In genomic region chr9:65312669-65313357, GRCm38 (mm10) we compare ENCODE assay signal across 19 mouse cellular contexts. TPM values are rescaled to one million over a fixed set of nuclear protein-coding genes. Genes with fewer than 3 reads are reported as not detected.
DNase-seq lines count a peak whose midpoint lies in the region; ATAC-seq lines count a peak whose summit lies in the region.
"Had no signal": no experiment of that assay in that cellular context is flagged by ENCODE, and none has a peak within 500 bp of the region (broad histone marks: within the 10 kb centered on the region; RNA-seq: fewer than 3 reads in every experiment).

No protein-coding gene starts in this region.

- H3K4me3 ChIP-seq in intestine, embryonic 14.5 days (ENCODE audit: low read depth, low read length), result no peak overlapping the region
- no peak overlapping the region for H3K4me3 ChIP-seq in intestine, embryonic 15.5 days (replicated peaks)
- H3K4me3 ChIP-seq: forebrain, embryonic 13.5 days; layer of hippocampus, adult 2 months; midbrain, embryonic 12.5 days had no signal

- 96% methylated on average over 4 of the region's 4 CpGs for WGBS in intestine, embryonic 14.5 days
- WGBS in intestine, embryonic 15.5 days, result 92% methylated on average over 4 of the region's 4 CpGs

- H3K9me3 ChIP-seq in intestine, embryonic 14.5 days (ENCODE audit: control insufficient read depth, low read length), result no peaks in the 10 kb centered on the region
- no peaks in the 10 kb centered on the region for H3K9me3 ChIP-seq in intestine, embryonic 15.5 days
- H3K9me3 ChIP-seq: forebrain, embryonic 13.5 days; G1E; midbrain, embryonic 12.5 days had no signal

- peaks cover 67% of the 10 kb centered on the region for H3K36me3 ChIP-seq in intestine, embryonic 14.5 days (ENCODE audit: control insufficient read depth, insufficient read depth, low read length)
- peaks cover 27% of the 10 kb centered on the region for H3K36me3 ChIP-seq in intestine, embryonic 15.5 days

- H3K4me2 ChIP-seq in intestine, embryonic 14.5 days (ENCODE audit: low read length), result no peak overlapping the region
- no peak overlapping the region for H3K4me2 ChIP-seq in intestine, embryonic 15.5 days (replicated peaks)
- H3K4me2 ChIP-seq: forebrain, embryonic 13.5 days; midbrain, embryonic 12.5 days had no signal

- H3K4me1 ChIP-seq in intestine, embryonic 14.5 days (replicated peaks; ENCODE audit: control insufficient read depth, insufficient read depth, low read length), result no peaks in the 10 kb centered on the region
- H3K4me1 ChIP-seq in intestine, embryonic 15.5 days (replicated peaks), result no peaks in the 10 kb centered on the region
- H3K4me1 ChIP-seq: forebrain, embryonic 13.5 days; midbrain, embryonic 12.5 days had no signal

- peak; percentile 7 for DNase-seq in embryo, embryonic 10 days (ENCODE audit: low spot score)
- DNase-seq in embryo, embryonic 9.5 days (ENCODE audit: extremely low spot score), result no peak
- DNase-seq in intestine, embryonic 14.5 days (ENCODE audit: low spot score), result no peak
- no peak for DNase-seq in adrenal gland, adult 8-10 months
- no peak for DNase-seq in gastrocnemius, postnatal 25 days
- DNase-seq: adrenal gland, postnatal 25 days; heart, postnatal 10 days; kidney, adult 18-20 months; right cerebral cortex, postnatal 25 days; thymus, postnatal 14 days had no signal

- no peak overlapping the region for H3K9ac ChIP-seq in intestine, embryonic 14.5 days (ENCODE audit: low read length)
- H3K9ac ChIP-seq in intestine, embryonic 15.5 days, result no peak overlapping the region
- H3K9ac ChIP-seq: forebrain, embryonic 13.5 days; midbrain, embryonic 12.5 days had no signal

- H3K27me3 ChIP-seq in intestine, embryonic 14.5 days (replicated peaks; ENCODE audit: control insufficient read depth, insufficient read depth, low read length), result no peaks in the 10 kb centered on the region
- no peaks in the 10 kb centered on the region for H3K27me3 ChIP-seq in intestine, embryonic 15.5 days (replicated peaks)
- H3K27me3 ChIP-seq: forebrain, embryonic 13.5 days; midbrain, embryonic 12.5 days had no signal

- no peak overlapping the region for H3K27ac ChIP-seq in intestine, embryonic 14.5 days (ENCODE audit: low read depth)
- H3K27ac ChIP-seq in intestine, embryonic 15.5 days, result no peak overlapping the region
- H3K27ac ChIP-seq: forebrain, embryonic 13.5 days; layer of hippocampus, adult 2 months; midbrain, embryonic 12.5 days had no signal

- ATAC-seq in intestine, embryonic 14.5 days (replicated peaks; ENCODE audit: low FRiP score, low TSS enrichment, low read depth), result peak; percentile 36; the same call in 1 of the 2 replicates
- ATAC-seq in intestine, embryonic 15.5 days, result no peak
- peak; percentile 72 for ATAC-seq in erythroblast, adult 5-6 weeks (replicated peaks; ENCODE audit: low FRiP score, poor library complexity, severe bottlenecking)
- peak; percentile 70 for ATAC-seq in megakaryocyte, adult 5-6 weeks (ENCODE audit: poor library complexity, severe bottlenecking)
- ATAC-seq: forebrain, embryonic 13.5 days; lung, postnatal 0 days had no signal

RNA-seq across cellular contexts. Expression of gene Clpx, which starts 18.8 kb away (rescaled TPM):
- polyA plus RNA-seq in intestine, embryonic 14.5 days (2014; fragmentation: Nextera tagmentation; extraction: Ambion mirVana), result 42.6 and 47.1 TPM in 2 replicates
- 45.8 and 48.5 TPM in 2 replicates for polyA plus RNA-seq in intestine, embryonic 15.5 days (2015; fragmentation: Nextera tagmentation; extraction: Ambion mirVana)
- 16.3 and 20.8 TPM in 2 replicates for total RNA-seq in erythroblast, adult 5-6 weeks (2015; ENCODE audit: low replicate concordance)
- 34.5 and 43.6 TPM in 2 replicates for total RNA-seq in erythroblast, adult 5-6 weeks (2017; ENCODE audit: low replicate concordance)
- 17.6 and 23.2 TPM in 2 replicates for total RNA-seq in megakaryocyte, adult 5-6 weeks (2015)
- total RNA-seq in megakaryocyte, adult 5-6 weeks (2017), result 38.6 and 41.1 TPM in 2 replicates
- total RNA-seq in adrenal gland, adult 8-10 months (2022), result 10 to 100 TPM; 54.7 to 71.9 (median 60.7) TPM
- total RNA-seq in gastrocnemius, postnatal 25 days (2021), result 10 to 100 TPM; 44.9 to 60.0 TPM

RNA-seq across cellular contexts. Expression of gene Pdcd7, which starts 33.1 kb away (rescaled TPM):
- 9.2 and 11.2 TPM in 2 replicates for polyA plus RNA-seq in intestine, embryonic 14.5 days (2014; fragmentation: Nextera tagmentation; extraction: Ambion mirVana)
- polyA plus RNA-seq in intestine, embryonic 15.5 days (2015; fragmentation: Nextera tagmentation; extraction: Ambion mirVana), result 8.7 TPM in 2 replicates
- 2.7 and 5.4 TPM in 2 replicates for total RNA-seq in erythroblast, adult 5-6 weeks (2015; ENCODE audit: low replicate concordance)
- total RNA-seq in erythroblast, adult 5-6 weeks (2017; ENCODE audit: low replicate concordance), result 8.8 and 10.5 TPM in 2 replicates
- total RNA-seq in megakaryocyte, adult 5-6 weeks (2015), result 14.3 and 15.6 TPM in 2 replicates
- total RNA-seq in megakaryocyte, adult 5-6 weeks (2017), result 18.0 and 19.3 TPM in 2 replicates
- total RNA-seq in adrenal gland, adult 8-10 months (2022), result 10 to 100 TPM; 18.6 to 23.1 (median 19.9) TPM
- total RNA-seq in gastrocnemius, postnatal 25 days (2021), result 10 to 100 TPM; 10.1 to 12.7 TPM

RNA-seq across cellular contexts. Expression of gene Cilp, which starts 47.8 kb away (rescaled TPM):
- 1.1 and 2.0 TPM in 2 replicates for polyA plus RNA-seq in intestine, embryonic 14.5 days (2014; fragmentation: Nextera tagmentation; extraction: Ambion mirVana)
- polyA plus RNA-seq in intestine, embryonic 15.5 days (2015; fragmentation: Nextera tagmentation; extraction: Ambion mirVana), result 1.5 and 1.8 TPM in 2 replicates
- not detected in 2 replicates for total RNA-seq in erythroblast, adult 5-6 weeks (2015; ENCODE audit: low replicate concordance)
- not detected in 2 replicates for total RNA-seq in erythroblast, adult 5-6 weeks (2017; ENCODE audit: low replicate concordance)
- total RNA-seq in megakaryocyte, adult 5-6 weeks (2015), result not detected in 2 replicates
- total RNA-seq in megakaryocyte, adult 5-6 weeks (2017), result not detected in 2 replicates
- 10 to 100 TPM in 1 of 4 experiments, 1 to 10 TPM in 3; 3.2 to 10.7 (median 6.1) TPM for total RNA-seq in adrenal gland, adult 8-10 months (2022)
- 100 to 1,000 TPM in 1 of 2 experiments, 10 to 100 TPM in 1; 28.8 to 105 TPM for total RNA-seq in gastrocnemius, postnatal 25 days (2021)
- total RNA-seq: left cerebral cortex, postnatal 14 days had no signal
- polyA plus RNA-seq: G1E had no signal

RNA-seq across cellular contexts. Expression of gene Ubap1l, which starts 48.0 kb away (rescaled TPM):
- 0.13 and 0.39 TPM in 2 replicates for polyA plus RNA-seq in intestine, embryonic 14.5 days (2014; fragmentation: Nextera tagmentation; extraction: Ambion mirVana)
- polyA plus RNA-seq in intestine, embryonic 15.5 days (2015; fragmentation: Nextera tagmentation; extraction: Ambion mirVana), result 0.21 and 0.40 TPM in 2 replicates
- not detected in 2 replicates for total RNA-seq in erythroblast, adult 5-6 weeks (2015; ENCODE audit: low replicate concordance)
- not detected in 2 replicates for total RNA-seq in erythroblast, adult 5-6 weeks (2017; ENCODE audit: low replicate concordance)
- total RNA-seq in megakaryocyte, adult 5-6 weeks (2015), result 0.58 TPM in 1 of 2 replicates, not detected in the other
- 0.12 TPM in 1 of 2 replicates, not detected in the other for total RNA-seq in megakaryocyte, adult 5-6 weeks (2017)
- 1 to 10 TPM in 1 of 4 experiments, under 1 TPM in 2, not detected in 1; 0.41 to 1.7 (median 0.49) TPM for total RNA-seq in adrenal gland, adult 8-10 months (2022)
- under 1 TPM; 0.20 to 0.64 TPM for total RNA-seq in gastrocnemius, postnatal 25 days (2021)
- total RNA-seq: adrenal gland, postnatal 25 days had no signal

Comparison
In these comparisons a context has a peak if more than half of its experiments do, and no peak if none do; other contexts are left out.
1. RNA of gene Cilp, which starts 47.8 kb away (total RNA-seq): 28.8 to 105 TPM in gastrocnemius, postnatal 25 days and 3.2 to 10.7 TPM in adrenal gland, adult 8-10 months; not detected in erythroblast, adult 5-6 weeks and not detected in megakaryocyte, adult 5-6 weeks; every median in the first group is over 4 times any median in the second.